Mouse (Mus musculus): ENCODE results near the gene Crybb3. TPM values are rescaled to one million over a fixed set of nuclear protein-coding genes. Genes with fewer than 3 reads are reported as not detected.

Gene Crybb3
- polyA plus RNA-seq, 1 experiment from 2014 or later = not detected

DNA sequence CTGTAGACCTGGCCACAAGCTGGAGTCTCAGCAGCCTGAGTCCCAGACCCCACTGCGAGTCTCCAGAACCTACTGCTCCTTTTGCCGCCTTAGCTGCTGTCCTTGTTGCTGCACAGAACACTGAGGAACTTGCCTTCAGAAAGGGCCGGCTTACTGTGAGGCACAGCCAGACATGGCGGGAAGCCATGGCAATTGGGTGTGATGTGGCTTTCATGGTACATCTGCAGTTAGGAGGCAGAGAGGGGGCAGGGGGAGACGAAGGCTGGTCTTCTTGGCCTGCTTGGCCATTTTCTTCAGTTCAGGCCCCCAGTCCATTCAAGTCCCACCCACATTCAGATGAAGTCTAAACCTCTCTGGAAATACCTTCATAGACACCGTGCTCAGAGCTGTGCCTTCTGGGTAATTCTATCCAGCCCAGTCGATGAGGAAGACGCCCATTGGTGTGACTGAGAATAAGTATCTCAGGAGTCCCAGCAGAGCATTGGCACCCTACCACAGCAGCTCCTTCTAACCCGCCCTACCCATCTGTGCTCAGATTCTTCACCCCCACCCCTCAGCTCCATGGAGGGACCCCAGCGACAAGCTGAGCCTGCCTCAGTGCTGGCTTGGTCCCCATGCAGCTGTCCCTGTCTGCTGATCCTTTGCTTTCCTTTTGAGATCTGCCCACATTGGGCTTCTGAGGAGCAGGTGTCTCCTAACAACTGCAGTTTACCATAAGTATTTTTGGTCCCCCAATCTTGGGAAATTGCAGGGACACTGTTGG lies 35.7 kb downstream of the Crybb3 start:
- Histone ChIP-seq H3K27ac (replicated peaks) (no peak overlapping the region), H3K9me3 (replicated peaks) (no peaks in the 10 kb centered on the region), H3K9ac (no peak overlapping the region), H3K4me2 (no peak overlapping the region), H3K4me3 (replicated peaks) (no peak overlapping the region), H3K4me1 (replicated peaks) (no peaks in the 10 kb centered on the region), H3K36me3 (replicated peaks) (no peaks in the 10 kb centered on the region), H3K27me3 (no peaks in the 10 kb centered on the region)
- WGBS (ENCODE audit: insufficient replicate concordance) = 67% methylated on average over 10 of the region's 10 CpGs
- no peak for ATAC-seq (ENCODE audit: insufficient read depth)

DNA sequence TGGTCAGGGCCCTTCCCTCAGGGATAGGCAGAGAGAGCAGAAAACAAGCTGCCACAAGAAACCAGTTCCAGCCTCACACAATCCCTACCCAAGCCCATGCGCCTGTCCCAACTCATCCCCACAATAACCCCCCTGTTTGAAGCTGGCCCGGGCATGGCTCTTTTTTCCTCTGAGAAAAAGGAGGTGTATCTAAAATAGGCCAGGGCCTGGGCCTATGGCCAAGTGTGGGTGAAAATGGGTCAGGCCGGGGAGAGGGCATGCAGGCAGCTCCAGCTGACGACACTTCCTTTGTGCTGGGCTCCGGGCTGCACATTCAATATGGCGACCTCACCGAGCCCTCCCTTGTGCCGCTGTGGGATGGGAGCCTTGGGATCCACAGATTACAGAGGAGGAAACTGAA lies 37.9 kb downstream of the Crybb3 start:
- 72% methylated on average over 8 of the region's 8 CpGs for WGBS (ENCODE audit: insufficient replicate concordance)
- no peaks in the 10 kb centered on the region for H3K4me1 ChIP-seq (replicated peaks)
- H3K9ac ChIP-seq = no peak overlapping the region
- H3K4me3 ChIP-seq (replicated peaks) = no peak overlapping the region
- H3K36me3 ChIP-seq (replicated peaks) = no peaks in the 10 kb centered on the region
- no peaks in the 10 kb centered on the region for H3K9me3 ChIP-seq (replicated peaks)
- ATAC-seq (ENCODE audit: insufficient read depth) = no peak
- no peak overlapping the region for H3K27ac ChIP-seq (replicated peaks)
- no peaks in the 10 kb centered on the region for H3K27me3 ChIP-seq
- H3K4me2 ChIP-seq = no peak overlapping the region

DNA sequence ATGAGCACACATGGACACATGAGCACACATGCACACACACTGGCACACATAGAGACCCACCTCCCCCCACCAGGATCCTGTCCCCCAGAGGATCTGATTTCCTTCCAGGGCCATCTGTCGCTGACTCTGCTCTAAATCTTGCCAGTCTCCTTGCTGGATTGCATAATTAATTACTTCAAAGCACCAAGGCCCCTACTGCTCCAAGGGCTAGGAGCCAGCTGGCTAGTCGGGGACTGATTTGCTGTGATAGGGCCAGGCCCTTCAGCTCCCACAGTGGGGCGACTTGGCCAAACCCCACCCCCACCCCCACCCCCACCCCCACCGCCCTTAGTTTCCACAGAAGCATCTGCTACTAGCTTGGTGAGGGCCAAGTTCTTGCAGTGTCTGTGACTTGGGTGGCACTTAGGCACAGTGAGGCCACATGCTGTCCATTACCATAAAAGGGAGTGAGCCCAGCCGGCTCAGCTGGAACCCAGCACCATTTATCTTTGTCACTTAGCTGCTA lies 39.8 kb downstream of the Crybb3 start:
- H3K9ac ChIP-seq = no peak overlapping the region
- WGBS (ENCODE audit: insufficient replicate concordance) = 30% methylated on average over 5 of the region's 5 CpGs
- no peak overlapping the region for H3K4me3 ChIP-seq (replicated peaks)
- no peak overlapping the region for H3K27ac ChIP-seq (replicated peaks)
- no peaks in the 10 kb centered on the region for H3K27me3 ChIP-seq
- no peak for ATAC-seq (ENCODE audit: insufficient read depth)
- no peak overlapping the region for H3K4me2 ChIP-seq
- H3K36me3 ChIP-seq (replicated peaks) = no peaks in the 10 kb centered on the region
- no peaks in the 10 kb centered on the region for H3K4me1 ChIP-seq (replicated peaks)
- no peaks in the 10 kb centered on the region for H3K9me3 ChIP-seq (replicated peaks)

DNA sequence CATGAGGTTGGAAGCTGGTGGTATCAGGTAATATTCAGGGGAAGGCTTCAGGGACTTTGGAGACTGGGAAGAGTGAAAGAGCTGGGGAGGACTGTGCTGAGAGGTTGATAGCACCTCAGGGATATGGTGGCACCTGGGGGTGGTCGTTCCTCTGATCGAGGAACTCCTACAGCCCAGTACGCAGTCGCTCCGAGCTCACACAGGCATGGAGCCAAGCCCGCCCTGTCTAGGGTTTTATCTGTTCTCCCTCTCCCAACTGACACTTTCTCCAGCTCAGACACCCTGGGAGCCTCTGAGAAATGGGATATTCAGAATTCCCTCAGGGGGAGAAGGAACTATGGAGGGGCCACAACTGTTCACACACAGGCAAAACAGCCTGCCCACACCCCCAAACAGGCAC lies 40.6 kb downstream of the Crybb3 start:
- 57% methylated on average over 6 of the region's 6 CpGs for WGBS (ENCODE audit: insufficient replicate concordance)
- no peak for ATAC-seq (ENCODE audit: insufficient read depth)

DNA sequence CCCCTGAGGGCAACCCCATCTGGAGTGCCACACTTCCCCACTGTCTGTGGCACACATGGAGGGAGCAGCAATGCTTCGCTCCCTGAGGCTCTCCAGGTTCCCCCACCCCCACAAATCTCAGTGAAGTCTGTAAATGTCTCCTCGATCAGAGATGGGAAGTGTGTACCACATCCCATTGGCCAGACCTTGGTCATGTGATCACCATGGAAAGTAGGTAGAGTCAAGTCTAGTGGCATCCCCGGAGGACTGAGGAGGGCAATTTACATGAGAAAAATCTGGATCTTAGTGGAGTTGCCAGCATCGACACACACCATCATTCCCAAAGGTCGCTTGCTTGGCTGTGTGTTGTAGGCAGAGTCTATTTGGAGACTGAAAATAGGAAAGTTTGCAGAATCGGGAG lies 42.8 kb downstream of the Crybb3 start:
- ATAC-seq (ENCODE audit: insufficient read depth) = no peak
- WGBS (ENCODE audit: insufficient replicate concordance) = 63% methylated on average over 6 of the region's 6 CpGs
- Histone ChIP-seq H3K9ac (no peak overlapping the region), H3K27ac (replicated peaks) (no peak overlapping the region), H3K27me3 (no peaks in the 10 kb centered on the region), H3K36me3 (replicated peaks) (no peaks in the 10 kb centered on the region), H3K4me1 (replicated peaks) (no peaks in the 10 kb centered on the region), H3K9me3 (replicated peaks) (no peaks in the 10 kb centered on the region), H3K4me3 (replicated peaks) (no peak overlapping the region), H3K4me2 (no peak overlapping the region)

More for the DNA sequence above, 40.6 kb downstream of the Crybb3 start:
- Histone ChIP-seq H3K4me3 (replicated peaks) (no peak overlapping the region), H3K27ac (replicated peaks) (no peak overlapping the region), H3K9ac (no peak overlapping the region), H3K9me3 (replicated peaks) (no peaks in the 10 kb centered on the region), H3K27me3 (no peaks in the 10 kb centered on the region), H3K4me1 (replicated peaks) (no peaks in the 10 kb centered on the region), H3K4me2 (no peak overlapping the region), H3K36me3 (replicated peaks) (no peaks in the 10 kb centered on the region)

DNA sequence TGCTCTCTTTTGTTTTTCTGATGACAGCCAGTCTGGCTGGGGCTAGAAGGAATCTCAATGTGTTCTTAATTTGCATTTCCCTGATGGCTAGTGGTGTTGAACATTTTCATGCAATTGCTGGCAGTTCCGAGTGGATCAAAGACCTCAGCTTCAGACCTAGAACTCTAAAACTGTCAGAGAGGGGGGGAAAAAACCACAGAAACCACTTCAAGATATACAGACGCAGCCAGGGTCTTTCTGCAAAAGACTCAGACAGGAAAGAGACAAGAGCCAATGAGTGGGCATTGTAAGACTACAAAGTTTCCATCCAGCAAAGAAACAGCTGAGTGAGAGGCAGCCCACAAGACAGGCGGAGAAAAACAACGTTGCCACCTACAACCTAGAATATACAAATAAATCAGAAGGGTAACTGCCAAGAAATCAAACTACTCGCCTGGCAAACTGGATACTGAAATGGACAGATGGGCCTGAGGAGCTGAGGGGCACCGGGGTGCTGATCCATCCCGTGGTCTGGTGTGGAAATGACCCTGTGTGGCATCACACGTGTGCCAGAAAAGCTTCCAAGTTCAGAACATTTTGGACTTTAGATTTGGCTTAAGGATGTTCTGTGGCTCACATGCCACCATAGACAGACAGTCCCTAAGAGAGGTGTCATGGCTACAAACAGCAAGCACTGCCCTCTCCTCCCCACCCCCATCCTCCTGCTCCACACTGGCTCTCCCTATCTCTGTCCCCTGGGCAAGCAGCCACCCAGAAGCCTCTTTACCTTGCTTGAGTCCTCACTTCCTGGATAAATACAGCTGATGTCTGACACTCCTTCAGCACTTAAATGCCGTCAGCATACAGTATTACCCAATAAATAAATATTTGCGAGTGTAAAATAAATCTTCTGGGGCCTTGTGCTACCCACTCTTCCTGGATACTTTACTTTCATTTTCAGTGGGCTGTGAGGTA lies 46.0 kb downstream of the Crybb3 start:
- no peaks in the 10 kb centered on the region for H3K9me3 ChIP-seq (replicated peaks)
- no peak overlapping the region for H3K4me2 ChIP-seq
- H3K4me3 ChIP-seq (replicated peaks) = no peak overlapping the region
- H3K27me3 ChIP-seq = no peaks in the 10 kb centered on the region
- H3K36me3 ChIP-seq (replicated peaks) = no peaks in the 10 kb centered on the region
- H3K9ac ChIP-seq = no peak overlapping the region
- 23% methylated on average over 10 of the region's 10 CpGs for whole genome bisulfite sequencing (ENCODE audit: insufficient replicate concordance)
- no peak overlapping the region for H3K27ac ChIP-seq (replicated peaks)
- ATAC-seq (ENCODE audit: insufficient read depth) = 0 out of 2 replicates have a peak, but pooled peaks have one; percentile 31
- H3K4me1 ChIP-seq (replicated peaks) = no peaks in the 10 kb centered on the region

DNA sequence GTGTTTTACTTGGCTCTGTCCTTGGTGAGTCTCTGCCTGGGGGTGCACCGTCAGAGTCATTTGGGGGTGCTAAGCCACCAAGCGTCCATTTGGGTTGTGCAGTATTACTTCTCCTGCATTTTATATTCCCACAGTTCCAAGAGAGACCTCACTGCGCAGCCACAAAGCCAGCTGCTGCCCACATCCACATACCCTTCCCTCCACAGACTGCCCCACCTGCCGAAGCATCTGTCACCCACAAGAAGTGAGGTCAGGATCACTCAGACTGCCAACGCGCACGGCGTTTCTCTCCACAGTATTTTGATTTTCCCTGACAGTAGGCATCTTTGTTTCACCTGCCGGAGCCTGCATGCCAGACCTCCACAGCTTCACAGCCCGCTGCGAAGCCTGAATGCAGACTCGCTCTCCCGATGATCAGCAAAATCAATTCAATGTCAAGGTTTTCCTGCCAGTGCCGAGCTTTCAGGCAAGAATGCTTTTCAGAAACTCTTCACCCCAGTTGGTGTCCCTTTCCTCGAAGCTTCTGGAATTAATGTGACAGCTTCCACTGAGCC lies 50.1 kb downstream of the Crybb3 start:
- Histone ChIP-seq H3K9me3 (replicated peaks) (no peaks in the 10 kb centered on the region), H3K4me3 (replicated peaks) (no peak overlapping the region)
- WGBS (ENCODE audit: insufficient replicate concordance) = 62% methylated on average over 15 of the region's 15 CpGs

DNA sequence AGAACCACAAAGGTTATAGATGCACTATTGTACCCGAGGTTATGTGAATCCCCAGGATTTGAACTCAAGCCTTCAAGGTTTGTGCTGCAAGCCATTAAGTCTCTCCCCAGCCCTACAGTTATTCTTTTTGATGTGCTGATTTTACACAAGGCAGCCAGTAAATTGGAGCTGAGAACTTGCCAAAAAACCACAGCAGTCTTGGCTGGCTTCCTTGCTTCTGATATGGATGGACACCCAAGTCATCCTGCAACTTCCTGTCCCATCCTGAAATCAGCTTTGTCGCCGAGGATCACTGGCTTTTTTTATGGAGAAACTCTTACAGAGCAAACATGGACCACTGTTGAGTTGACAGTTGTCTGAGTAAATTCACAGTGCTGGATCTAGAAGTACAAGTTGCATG lies 51.3 kb downstream of the Crybb3 start:
- Histone ChIP-seq H3K36me3 (replicated peaks) (no peaks in the 10 kb centered on the region), H3K4me2 (no peak overlapping the region), H3K27ac (replicated peaks) (no peak overlapping the region), H3K9me3 (replicated peaks) (no peaks in the 10 kb centered on the region), H3K9ac (no peak overlapping the region), H3K27me3 (no peaks in the 10 kb centered on the region), H3K4me1 (replicated peaks) (no peaks in the 10 kb centered on the region), H3K4me3 (replicated peaks) (no peak overlapping the region)
- no peak for ATAC-seq (ENCODE audit: insufficient read depth)
- WGBS (ENCODE audit: insufficient replicate concordance) = 43% methylated on average over 3 of the region's 3 CpGs

More for the DNA sequence above, 50.1 kb downstream of the Crybb3 start:
- H3K4me2 ChIP-seq = no peak overlapping the region
- H3K4me1 ChIP-seq (replicated peaks) = no peaks in the 10 kb centered on the region
- H3K27me3 ChIP-seq = no peaks in the 10 kb centered on the region
- H3K9ac ChIP-seq = no peak overlapping the region
- H3K27ac ChIP-seq (replicated peaks) = no peak overlapping the region
- no peak for ATAC-seq (ENCODE audit: insufficient read depth)
- no peaks in the 10 kb centered on the region for H3K36me3 ChIP-seq (replicated peaks)

DNA sequence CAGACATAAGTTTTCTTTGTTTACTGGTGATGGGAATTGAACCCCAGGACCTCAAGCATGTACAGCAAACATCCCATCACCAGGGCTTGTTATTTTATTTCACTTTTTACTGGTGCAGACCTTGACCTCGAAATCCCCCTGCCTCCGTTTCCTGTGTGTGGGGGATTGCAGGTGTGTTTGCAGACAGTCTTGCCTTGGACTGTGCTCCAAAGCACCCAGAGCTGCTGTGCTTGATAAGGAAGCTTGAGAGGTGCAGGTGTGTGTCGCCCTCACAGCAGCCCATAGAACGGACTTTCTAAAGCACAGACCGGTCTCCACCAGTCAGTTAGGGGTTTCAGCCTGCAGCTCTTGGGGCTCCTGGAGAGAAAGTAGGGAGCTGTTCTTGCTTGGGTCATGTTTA lies 54.7 kb downstream of the Crybb3 start:
- Histone ChIP-seq H3K27ac (replicated peaks) (no peak overlapping the region), H3K4me1 (replicated peaks) (peaks cover 12% of the 10 kb centered on the region; the same call in 1 of the 2 replicates), H3K4me3 (replicated peaks) (no peak overlapping the region), H3K9ac (no peak overlapping the region), H3K9me3 (replicated peaks) (no peaks in the 10 kb centered on the region), H3K36me3 (replicated peaks) (no peaks in the 10 kb centered on the region), H3K27me3 (no peaks in the 10 kb centered on the region), H3K4me2 (no peak overlapping the region)
- ATAC-seq (ENCODE audit: insufficient read depth) = no peak
- WGBS (ENCODE audit: insufficient replicate concordance) = 51% methylated on average over 5 of the region's 5 CpGs

Measured in liver, embryonic 15.5 days (tissue).